Mouse (Mus musculus) brain, adult 10 weeks (tissue): ENCODE data around the gene Fam174a. TPM values are rescaled to one million over a fixed set of nuclear protein-coding genes. Genes with fewer than 3 reads are reported as not detected.

Experiments used
- polyA plus RNA-seq: library from polyadenylated mRNA; stranded (reverse); fragments of 350-450 nt; fragmentation: Illumina TruSeq; extraction: RNeasy Lipid Tissue Mini Kit (QIAGEN cat#74804); gene quantifications from one replicate; pipeline ENCODE4 v1.2.3, GENCODE M21; 2015; ENCODE audit warnings: low read depth, low replicate concordance

Gene Fam174a
- polyA plus RNA-seq: 65.5 TPM

GRCm38 (mm10) chr1:95313393-95314228, at the start of gene Fam174a:
TSS of gene Fam174a (plus strand) at chr1:95313623.

